Mouse (Mus musculus): ENCODE measurements around the gene Cacna1d.

- TF ChIP-seq CTCF (IDR thresholded peaks at IDR 0.05; ENCODE audit: extremely low read depth, insufficient read depth, insufficient read length, insufficient replicate concordance) = no peak
- no peak for TF ChIP-seq POLR2A (IDR thresholded peaks at IDR 0.05; ENCODE audit: low read depth, low read length)
These were observed 243.1 kb downstream of the Cacna1d start for GRCm38 (mm10) chr14:30248121-30248520.
